Mouse (Mus musculus): Measurements from ENCODE around the gene Ltv1. TPM values are rescaled to one million over a fixed set of nuclear protein-coding genes. Genes with fewer than 3 reads are reported as not detected.
A peak's percentile ranks its signal among the peaks of the same experiment; 100 is the strongest.

The Ltv1 gene
- 38.0 and 46.7 TPM in 2 replicates for polyA plus RNA-seq (2015; fragmentation: Nextera tagmentation; extraction: Ambion mirVana)

- no peaks in the 10 kb centered on the region for H3K27me3 ChIP-seq
- peak within 1 kb of the TSS; percentile 81 for H3K4me3 ChIP-seq (replicated peaks)
- WGBS = under 1% methylated on average over 43 of the region's 43 CpGs
- peak within 1 kb of the TSS; percentile 64; the same call in 1 of the 2 replicates for H3K27ac ChIP-seq
- H3K36me3 ChIP-seq = peaks cover 22% of the 10 kb centered on the region
- peak within 1 kb of the TSS; percentile 77 for H3K9ac ChIP-seq (replicated peaks)
- peak within 1 kb of the TSS; percentile 64 for H3K4me2 ChIP-seq (replicated peaks)
- H3K9me3 ChIP-seq = no peaks in the 10 kb centered on the region
- H3K4me1 ChIP-seq (replicated peaks) = peaks cover 8% of the 10 kb centered on the region
- peak; percentile 100 for ATAC-seq
Measured at GRCm38 (mm10) chr10:13192731-13193351, at the start of gene Ltv1. TSS of gene Ltv1 (minus strand) at chr10:13193168.

- no peak overlapping the region for H3K4me2 ChIP-seq (replicated peaks)
- H3K27ac ChIP-seq = no peak overlapping the region
- H3K9ac ChIP-seq (replicated peaks) = no peak overlapping the region
- no peak for ATAC-seq
- H3K36me3 ChIP-seq = peaks cover 7% of the 10 kb centered on the region
- WGBS = 64% methylated on average over 4 of the region's 4 CpGs
- H3K4me1 ChIP-seq (replicated peaks) = no peaks in the 10 kb centered on the region
- no peaks in the 10 kb centered on the region for H3K27me3 ChIP-seq
- H3K4me3 ChIP-seq (replicated peaks) = no peak overlapping the region
- H3K9me3 ChIP-seq = no peaks in the 10 kb centered on the region
Measured at GRCm38 (mm10) chr10:13240431-13240830, 47.5 kb upstream of the Ltv1 start.

GRCm38 (mm10) chr10:13238188-13238587 lies 45.2 kb upstream of the Ltv1 start:
- Histone ChIP-seq H3K36me3 (peaks cover 7% of the 10 kb centered on the region; the same call in 1 of the 2 replicates), H3K4me2 (replicated peaks) (no peak overlapping the region), H3K9ac (replicated peaks) (no peak overlapping the region), H3K4me1 (replicated peaks) (peaks cover 7% of the 10 kb centered on the region), H3K9me3 (no peaks in the 10 kb centered on the region), H3K4me3 (replicated peaks) (no peak overlapping the region), H3K27me3 (no peaks in the 10 kb centered on the region), H3K27ac (no peak overlapping the region)
- ATAC-seq = no peak
- WGBS = 92% methylated on average over 4 of the region's 4 CpGs

- no peaks in the 10 kb centered on the region for H3K9me3 ChIP-seq
Measured at GRCm38 (mm10) chr10:13236866-13237265, 43.9 kb upstream of the Ltv1 start.

GRCm38 (mm10) chr10:13234503-13234902 lies 41.5 kb upstream of the Ltv1 start:
- Histone ChIP-seq H3K27ac (no peak overlapping the region), H3K4me2 (replicated peaks) (no peak overlapping the region), H3K36me3 (peaks cover 7% of the 10 kb centered on the region; the same call in 1 of the 2 replicates), H3K9ac (replicated peaks) (no peak overlapping the region), H3K27me3 (no peaks in the 10 kb centered on the region), H3K4me1 (replicated peaks) (peaks cover 15% of the 10 kb centered on the region), H3K4me3 (replicated peaks) (no peak overlapping the region), H3K9me3 (no peaks in the 10 kb centered on the region)
- no peak for ATAC-seq
- WGBS = 73% methylated on average over 3 of the region's 3 CpGs

More at GRCm38 (mm10) chr10:13236866-13237265, 43.9 kb upstream of the Ltv1 start:
- Histone ChIP-seq H3K4me1 (replicated peaks) (peaks cover 15% of the 10 kb centered on the region), H3K27me3 (no peaks in the 10 kb centered on the region), H3K4me3 (replicated peaks) (no peak overlapping the region), H3K27ac (no peak overlapping the region), H3K36me3 (peaks cover 7% of the 10 kb centered on the region; the same call in 1 of the 2 replicates), H3K9ac (replicated peaks) (no peak overlapping the region), H3K4me2 (replicated peaks) (no peak overlapping the region)
- 86% methylated on average over 5 of the region's 5 CpGs for WGBS
- no peak for ATAC-seq

GRCm38 (mm10) chr10:13233941-13234340 lies 41.0 kb upstream of the Ltv1 start:
- WGBS = 75% methylated on average over 10 of the region's 10 CpGs
- ATAC-seq = no peak
- no peak overlapping the region for H3K27ac ChIP-seq

GRCm38 (mm10) chr10:13233143-13233622 lies 40.2 kb upstream of the Ltv1 start:
- no peak for ATAC-seq
- H3K36me3 ChIP-seq = peaks cover 5% of the 10 kb centered on the region; the same call in 1 of the 2 replicates
- H3K27ac ChIP-seq = peak overlapping the region; percentile 10; the same call in 1 of the 2 replicates
- H3K9ac ChIP-seq (replicated peaks) = 0 out of 2 replicates have a peak overlapping the region, but pooled peaks have one; percentile 20
- H3K9me3 ChIP-seq = no peaks in the 10 kb centered on the region
- no peak overlapping the region for H3K4me3 ChIP-seq (replicated peaks)
- no peak overlapping the region for H3K4me2 ChIP-seq (replicated peaks)
- H3K4me1 ChIP-seq (replicated peaks) = peaks cover 15% of the 10 kb centered on the region
- H3K27me3 ChIP-seq = no peaks in the 10 kb centered on the region
- 35% methylated on average over 2 of the region's 2 CpGs for WGBS

More at GRCm38 (mm10) chr10:13233941-13234340, 41.0 kb upstream of the Ltv1 start:
- H3K4me3 ChIP-seq (replicated peaks) = no peak overlapping the region
- H3K4me1 ChIP-seq (replicated peaks) = peaks cover 15% of the 10 kb centered on the region
- no peaks in the 10 kb centered on the region for H3K9me3 ChIP-seq
- no peak overlapping the region for H3K4me2 ChIP-seq (replicated peaks)
- no peaks in the 10 kb centered on the region for H3K27me3 ChIP-seq
- H3K36me3 ChIP-seq = peaks cover 7% of the 10 kb centered on the region; the same call in 1 of the 2 replicates
- H3K9ac ChIP-seq (replicated peaks) = no peak overlapping the region

GRCm38 (mm10) chr10:13232443-13233142 lies 39.6 kb upstream of the Ltv1 start:
- no peak for ATAC-seq
- H3K36me3 ChIP-seq = no peaks in the 10 kb centered on the region
- 41% methylated on average over 9 of the region's 9 CpGs for WGBS
- no peaks in the 10 kb centered on the region for H3K27me3 ChIP-seq
- peak overlapping the region; percentile 10; the same call in 1 of the 2 replicates for H3K27ac ChIP-seq
- no peaks in the 10 kb centered on the region for H3K9me3 ChIP-seq
- 0 out of 2 replicates have a peak overlapping the region, but pooled peaks have one; percentile 20 for H3K9ac ChIP-seq (replicated peaks)
- no peak overlapping the region for H3K4me2 ChIP-seq (replicated peaks)
- H3K4me1 ChIP-seq (replicated peaks) = peaks cover 15% of the 10 kb centered on the region
- H3K4me3 ChIP-seq (replicated peaks) = no peak overlapping the region

GRCm38 (mm10) chr10:13230716-13231115 lies 37.7 kb upstream of the Ltv1 start:
- Histone ChIP-seq H3K27ac (no peak overlapping the region), H3K36me3 (no peaks in the 10 kb centered on the region), H3K4me3 (replicated peaks) (no peak overlapping the region), H3K27me3 (no peaks in the 10 kb centered on the region), H3K9ac (replicated peaks) (no peak overlapping the region), H3K4me2 (replicated peaks) (no peak overlapping the region), H3K9me3 (no peaks in the 10 kb centered on the region), H3K4me1 (replicated peaks) (peaks cover 15% of the 10 kb centered on the region)
- 91% methylated on average over 7 of the region's 7 CpGs for WGBS
- ATAC-seq = no peak

GRCm38 (mm10) chr10:13225377-13226063 lies 32.6 kb upstream of the Ltv1 start:
- Histone ChIP-seq H3K4me2 (replicated peaks) (no peak overlapping the region), H3K27ac (no peak overlapping the region), H3K36me3 (0 out of 2 replicates have a peak, but pooled peaks cover 3% of the 10 kb centered on the region), H3K4me1 (replicated peaks) (no peaks in the 10 kb centered on the region), H3K27me3 (no peaks in the 10 kb centered on the region), H3K9ac (replicated peaks) (no peak overlapping the region), H3K9me3 (no peaks in the 10 kb centered on the region), H3K4me3 (replicated peaks) (no peak overlapping the region)
- no peak for ATAC-seq
- WGBS = 86% methylated on average over 7 of the region's 7 CpGs

GRCm38 (mm10) chr10:13222135-13222534 lies 29.2 kb upstream of the Ltv1 start:
- no peak overlapping the region for H3K4me2 ChIP-seq (replicated peaks)
- 88% methylated on average over 3 of the region's 3 CpGs for WGBS
- ATAC-seq = no peak

More at GRCm38 (mm10) chr10:13222135-13222534, 29.2 kb upstream of the Ltv1 start:
- H3K27me3 ChIP-seq = no peaks in the 10 kb centered on the region
- no peaks in the 10 kb centered on the region for H3K4me1 ChIP-seq (replicated peaks)
- no peak overlapping the region for H3K27ac ChIP-seq
- H3K4me3 ChIP-seq (replicated peaks) = no peak overlapping the region
- H3K9me3 ChIP-seq = no peaks in the 10 kb centered on the region
- 0 out of 2 replicates have a peak, but pooled peaks cover 3% of the 10 kb centered on the region for H3K36me3 ChIP-seq
- no peak overlapping the region for H3K9ac ChIP-seq (replicated peaks)

Data from midbrain, embryonic 13.5 days (tissue).